Comparison of ENCODE assay signal across 18 mouse cellular contexts in the genomic region with DNA sequence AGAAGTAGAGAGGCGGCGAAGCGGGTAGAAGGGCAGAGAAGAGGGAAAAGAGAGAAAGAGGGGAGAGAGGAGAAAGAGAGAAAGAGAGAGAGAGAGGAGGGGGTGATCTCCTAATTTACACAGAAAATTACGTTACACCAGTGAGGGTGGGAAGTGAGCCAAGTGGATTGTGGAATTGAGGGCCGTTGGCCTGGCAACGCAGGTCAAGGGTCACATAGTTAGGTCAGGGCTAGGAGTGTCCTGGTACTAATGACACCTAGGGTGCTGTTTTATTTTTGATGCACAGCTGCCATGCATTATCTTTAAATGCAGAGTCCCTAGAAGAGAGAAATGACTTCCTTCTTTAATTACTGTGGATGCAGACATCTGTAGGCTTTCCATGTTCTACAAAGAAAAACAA.
DNase-seq lines count a peak whose midpoint lies in the region; TF ChIP-seq lines count a peak whose summit lies in the region.
"Had no signal": no experiment of that assay in that cellular context is flagged by ENCODE, and none has a peak within 500 bp of the region (broad histone marks: within the 10 kb centered on the region; RNA-seq: fewer than 3 reads in every experiment).

No protein-coding gene starts in this region.

- no peak for TF ChIP-seq CTCF in liver, adult 2 months (IDR thresholded peaks at IDR 0.05; ENCODE audit: low read depth, low read length)
- TF ChIP-seq CTCF in MEL (IDR thresholded peaks at IDR 0.05 in 2 of 3, conservative IDR thresholded peaks at IDR 0.05 in 1 of 3; ENCODE audit: control insufficient read depth in 1 of 3, insufficient read depth in 1 of 3, low read depth in 2 of 3, low read length in 3 of 3, poor library complexity in 1 of 3, severe bottlenecking in 1 of 3), result no peak

- H3K9ac ChIP-seq in liver, adult 2 months (ENCODE audit: low read depth, low read length), result no peak overlapping the region
- H3K9ac ChIP-seq in MEL (ENCODE audit: control insufficient read depth, low read depth, low read length, poor library complexity, severe bottlenecking), result no peak overlapping the region
- H3K9ac ChIP-seq: embryonic facial prominence, embryonic 12.5 days; embryonic facial prominence, embryonic 15.5 days; forebrain, postnatal 0 days; hindbrain, embryonic 15.5 days had no signal

- intact Hi-C loops in heart, postnatal 36 days (cut with DNase I), result no loop called here

- H3K27ac ChIP-seq in liver, adult 2 months (replicated peaks; ENCODE audit: insufficient read depth, low read depth, low read length), result no peak overlapping the region
- no peak overlapping the region for H3K27ac ChIP-seq in MEL (ENCODE audit: control insufficient read depth, low read depth, low read length)
- no peak overlapping the region for H3K27ac ChIP-seq in limb, embryonic 10.5 days
- H3K27ac ChIP-seq: embryonic facial prominence, embryonic 12.5 days; embryonic facial prominence, embryonic 15.5 days; gastrocnemius, adult 2 months; hindbrain, embryonic 15.5 days had no signal

- no peaks in the 10 kb centered on the region for H3K79me2 ChIP-seq in liver, adult 2 months (ENCODE audit: control insufficient read depth, insufficient read depth, low read length)
- no peaks in the 10 kb centered on the region for H3K79me2 ChIP-seq in MEL (ENCODE audit: control insufficient read depth, insufficient read depth, low read length, poor library complexity)

- no peak for TF ChIP-seq POLR2A in liver, adult 2 months (IDR thresholded peaks at IDR 0.05; ENCODE audit: extremely low read depth, insufficient read depth, low read length)
- no peak for TF ChIP-seq POLR2A in MEL (IDR thresholded peaks at IDR 0.05; ENCODE audit: control insufficient read depth in 1 of 2, insufficient read depth in 1 of 2, low read depth in 1 of 2, low read length in 2 of 2, poor library complexity in 1 of 2)

- peak in 1 of 2 experiments; percentile 51; a peak in 2 of 4 replicates for TF ChIP-seq EP300 in MEL (IDR thresholded peaks at IDR 0.05; ENCODE audit: low read depth in 1 of 2, low read length in 2 of 2)

- H3K9me3 ChIP-seq in MEL (replicated peaks; ENCODE audit: insufficient read depth, low read length), result no peaks in the 10 kb centered on the region
- H3K9me3 ChIP-seq in limb, embryonic 10.5 days (replicated peaks), result no peaks in the 10 kb centered on the region
- H3K9me3 ChIP-seq: embryonic facial prominence, embryonic 12.5 days; embryonic facial prominence, embryonic 15.5 days; hindbrain, embryonic 15.5 days had no signal

- TF ChIP-seq RAD21 in MEL (IDR thresholded peaks at IDR 0.05; ENCODE audit: low read depth, low read length), result no peak

- peak; percentile 17 for DNase-seq in adrenal gland, postnatal 14 days
- no peak for DNase-seq in adrenal gland, adult 18-20 months (ENCODE audit: low spot score in 2 of 2)
- peak; percentile 51 for DNase-seq in liver, adult 2 months (ENCODE audit: extremely low read depth, low read depth, low spot score)
- DNase-seq in liver (no peak), MEL (ENCODE audit: low read depth, low spot score) (no peak)
- DNase-seq in limb, embryonic 10.5 days (ENCODE audit: low spot score), result peak; percentile 29
- DNase-seq in heart, postnatal 36 days, result no peak
- DNase-seq: adrenal gland, adult 8-10 months; cerebellum, adult 18-20 months; cerebellum, adult 9-10 months; cerebellum, postnatal 14 days; forebrain, postnatal 0 days; gastrocnemius, adult 2 months; gastrocnemius, postnatal 14 days; heart, adult 11 months had no signal

- no peaks in the 10 kb centered on the region for H3K4me1 ChIP-seq in liver, adult 2 months (ENCODE audit: control insufficient read depth, insufficient read depth, low read length)
- H3K4me1 ChIP-seq in MEL (ENCODE audit: control insufficient read depth in 1 of 2, insufficient read depth in 2 of 2, low read length in 2 of 2), result peaks cover 4 to 25% of the 10 kb centered on the region in 2 experiments; a peak in 3 of 4 replicates
- H3K4me1 ChIP-seq in limb, embryonic 10.5 days, result peaks cover 7% of the 10 kb centered on the region
- H3K4me1 ChIP-seq: embryonic facial prominence, embryonic 12.5 days; embryonic facial prominence, embryonic 15.5 days; hindbrain, embryonic 15.5 days had no signal

- H3K4me3 ChIP-seq in liver, adult 2 months (ENCODE audit: insufficient read depth, low read depth, low read length), result no peak overlapping the region
- no peak overlapping the region for H3K4me3 ChIP-seq in MEL (ENCODE audit: control insufficient read depth in 1 of 2, insufficient read depth in 1 of 2, low read depth in 2 of 2, low read length in 2 of 2)
- H3K4me3 ChIP-seq in limb, embryonic 10.5 days, result no peak overlapping the region
- H3K4me3 ChIP-seq: embryonic facial prominence, embryonic 12.5 days; embryonic facial prominence, embryonic 15.5 days; gastrocnemius, adult 2 months; hindbrain, embryonic 15.5 days had no signal

- WGBS in liver, adult 2 months, result 60% methylated on average over 6 of the region's 6 CpGs
- 66% methylated on average over 6 of the region's 6 CpGs for WGBS in limb, embryonic 10.5 days

- H3K27me3 ChIP-seq in liver, adult 2 months (ENCODE audit: control insufficient read depth, insufficient read depth, low read length), result no peaks in the 10 kb centered on the region
- H3K27me3 ChIP-seq in MEL (ENCODE audit: control insufficient read depth in 1 of 2, insufficient read depth in 2 of 2, low read length in 2 of 2), result no peaks in the 10 kb centered on the region
- H3K27me3 ChIP-seq in limb, embryonic 10.5 days (ENCODE audit: low read depth, poor library complexity, severe bottlenecking), result no peaks in the 10 kb centered on the region
- H3K27me3 ChIP-seq: embryonic facial prominence, embryonic 12.5 days; embryonic facial prominence, embryonic 15.5 days; hindbrain, embryonic 15.5 days had no signal

- H3K36me3 ChIP-seq in liver, adult 2 months (ENCODE audit: control insufficient read depth, insufficient read depth, low read length), result no peaks in the 10 kb centered on the region
- peaks cover 0 to 11% of the 10 kb centered on the region in 2 experiments; a peak in 2 of 4 replicates for H3K36me3 ChIP-seq in MEL (ENCODE audit: control insufficient read depth in 1 of 2, insufficient read depth in 2 of 2, low read length in 2 of 2)
- no peaks in the 10 kb centered on the region for H3K36me3 ChIP-seq in limb, embryonic 10.5 days
- H3K36me3 ChIP-seq: embryonic facial prominence, embryonic 12.5 days; embryonic facial prominence, embryonic 15.5 days; hindbrain, embryonic 15.5 days had no signal

TF ChIP-seq in MEL, 35 proteins besides CTCF, POLR2A, EP300 and RAD21:
- no peak for TF ChIP-seq NELFE (IDR thresholded peaks at IDR 0.05; ENCODE audit: low read depth, low read length)
- TF ChIP-seq POLR2AphosphoS5 (IDR thresholded peaks at IDR 0.05; ENCODE audit: borderline replicate concordance, low read depth, low read length), result no peak
- peak; percentile 21; the same call in 1 of the 2 replicates for TF ChIP-seq TAL1 (IDR thresholded peaks at IDR 0.05; ENCODE audit: low read length)

Comparison
In these comparisons a context has a peak if more than half of its experiments do, and no peak if none do; other contexts are left out.
1. DNase-seq: peak in adrenal gland, postnatal 14 days (single experiment), liver, adult 2 months (single experiment) and limb, embryonic 10.5 days (single experiment); none in adrenal gland, adult 18-20 months (0 of 2), liver (single experiment), MEL (single experiment) and heart, postnatal 36 days (0 of 2).